Mouse (Mus musculus) testis, postnatal 10 days (tissue): Measurements from ENCODE around the gene Lztfl1.
"Not testable (repeated sequence)": the region's sequence is repeated elsewhere in the genome, so short reads cannot be mapped to it uniquely, and the experiment has no call there.

Experiments
- DNase-seq: peaks from one replicate; pipeline ENCODE4 v3.0.0; 2021; ENCODE audit warnings: low spot score

Gene Lztfl1

GRCm38 (mm10) chr9:123679198-123679597, 38.3 kb downstream of the Lztfl1 start:
- no peak for DNase-seq

GRCm38 (mm10) chr9:123678327-123679105, 39.0 kb downstream of the Lztfl1 start, which contains the start of the genes Ccr9 and Slc6a20a:
TSS of gene Ccr9 (plus strand) at chr9:123678439.
TSS of gene Slc6a20a (minus strand) at chr9:123678885.
- peak; percentile 46 for DNase-seq

GRCm38 (mm10) chr9:123665645-123666044, 51.9 kb downstream of the Lztfl1 start:
- DNase-seq, result peak; percentile 65

GRCm38 (mm10) chr9:123659986-123660676, 57.4 kb downstream of the Lztfl1 start:
- DNase-seq, result not testable (repeated sequence)

GRCm38 (mm10) chr9:123658981-123659380, 58.5 kb downstream of the Lztfl1 start:
- DNase-seq, result no peak

- DNase-seq, result no peak
Measured at GRCm38 (mm10) chr9:123657457-123657856, 60.0 kb downstream of the Lztfl1 start.

- no peak for DNase-seq
Measured at GRCm38 (mm10) chr9:123651369-123651768, 66.1 kb downstream of the Lztfl1 start.

- no peak for DNase-seq
Measured at GRCm38 (mm10) chr9:123649785-123650511, 67.5 kb downstream of the Lztfl1 start.
